Mouse (Mus musculus) cerebellum, adult 8-10 months (tissue): ENCODE results near the gene Npas1.

ENCODE experiments used
- DNase-seq: peaks from one replicate; pipeline ENCODE4 v3.0.0; 2022

Npas1 gene

DNA sequence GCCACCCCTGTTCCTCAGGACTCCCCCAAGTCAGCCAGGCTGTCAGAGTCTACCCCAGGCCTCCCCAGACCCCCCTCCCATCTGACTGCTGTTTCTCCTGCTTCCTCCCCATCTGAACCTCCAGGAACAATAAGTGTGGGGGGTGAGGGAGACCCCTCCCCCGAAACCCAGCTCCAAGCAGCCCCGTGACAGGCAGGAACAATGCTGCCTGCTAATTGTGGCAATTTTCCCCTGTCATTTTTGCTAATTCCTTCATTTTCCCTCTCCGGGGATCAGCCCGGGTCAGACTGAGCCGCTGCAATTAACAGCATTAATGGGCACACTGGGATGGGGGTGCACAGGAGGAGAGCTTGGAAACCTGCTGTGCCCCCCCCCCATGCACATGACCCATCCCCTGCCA lies 9.4 kb downstream of the Npas1 start:
- DNase-seq, result no peak

DNA sequence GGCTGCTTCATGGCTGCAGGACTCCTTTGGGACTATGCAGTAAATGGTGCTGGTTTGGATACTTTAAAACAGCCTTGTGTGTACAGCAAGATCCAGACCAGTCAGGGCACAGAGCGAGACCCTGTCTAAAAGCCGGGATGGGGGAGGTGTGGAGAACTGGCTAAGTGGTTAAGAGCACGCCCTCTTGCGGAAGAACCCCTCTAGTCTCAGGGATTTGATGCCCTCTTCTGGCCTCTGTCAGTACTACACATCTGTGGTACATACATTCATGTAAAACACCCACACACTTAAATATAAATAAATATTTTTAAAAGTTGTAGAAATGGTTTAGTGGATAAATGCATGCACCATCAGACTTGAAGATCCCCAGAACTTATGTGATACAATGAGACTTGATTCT lies 11.0 kb downstream of the Npas1 start:
- no peak for DNase-seq

DNA sequence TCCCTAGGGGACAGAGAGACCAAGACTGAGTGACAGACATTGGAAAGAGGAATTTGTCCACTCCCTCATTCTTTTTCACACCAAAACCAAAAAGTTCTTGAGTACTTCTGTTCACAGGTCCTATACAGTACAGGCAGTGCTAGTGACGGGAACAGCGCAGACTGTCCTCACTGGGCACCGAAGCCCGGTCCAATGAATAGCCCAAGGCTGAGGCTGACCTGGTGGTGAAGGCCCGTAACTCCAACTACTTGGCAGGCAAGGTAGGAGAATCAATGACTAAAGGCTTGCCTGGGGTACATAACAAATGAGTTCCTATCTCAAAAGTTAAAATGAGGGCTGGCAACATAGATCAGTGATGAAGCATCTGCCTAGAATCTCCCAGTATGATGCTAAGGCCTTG lies 12.0 kb downstream of the Npas1 start:
- DNase-seq, result no peak

GRCm38 (mm10) chr7:16465160-16465559 lies 12.4 kb downstream of the Npas1 start:
- peak; percentile 82 for DNase-seq

DNA sequence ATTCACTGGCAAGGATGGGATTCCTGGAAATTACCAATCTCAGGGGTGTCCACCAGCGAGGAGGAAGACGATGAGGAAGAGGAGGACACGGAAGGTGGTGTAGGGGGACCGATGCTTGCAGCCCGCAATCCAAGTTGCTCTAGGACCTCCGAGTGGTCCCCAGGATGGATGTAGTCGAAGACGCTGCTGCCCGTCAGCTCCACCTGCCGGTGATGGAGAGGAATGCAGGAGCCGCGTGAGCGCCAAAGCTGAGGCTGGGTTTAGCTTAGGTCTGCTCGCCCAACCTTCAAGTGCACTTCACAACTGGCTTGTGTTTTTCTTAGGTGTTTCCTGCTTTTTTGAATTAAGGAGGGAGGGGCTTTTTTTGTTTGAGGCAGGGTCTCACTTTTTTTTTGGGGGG lies 14.3 kb downstream of the Npas1 start:
- DNase-seq, result peak; percentile 80

GRCm38 (mm10) chr7:16461705-16462104 lies 15.8 kb downstream of the Npas1 start:
- no peak for DNase-seq

GRCm38 (mm10) chr7:16461151-16461550 lies 16.4 kb downstream of the Npas1 start:
- no peak for DNase-seq

DNA sequence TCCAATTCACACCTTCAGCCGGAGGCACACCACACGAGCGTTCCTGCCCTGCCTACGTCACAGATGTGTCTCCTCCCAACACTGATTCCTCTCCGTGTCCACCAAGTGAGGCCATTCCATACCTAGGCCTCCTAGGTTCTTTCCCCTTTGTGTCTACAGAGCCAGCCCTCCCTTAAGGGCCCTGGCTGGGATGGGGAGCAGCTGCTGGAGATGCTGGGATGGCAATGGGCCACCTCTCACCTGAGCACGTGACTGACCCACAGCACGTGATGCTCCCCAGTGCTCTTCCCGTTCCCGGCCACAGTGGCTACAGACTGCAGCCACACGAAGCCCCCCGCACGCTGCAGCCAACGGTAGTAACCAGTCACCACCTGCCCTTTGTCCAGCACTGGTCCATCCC lies 17.0 kb downstream of the Npas1 start:
- DNase-seq, result peak; percentile 53

GRCm38 (mm10) chr7:16456289-16456688 lies 21.2 kb downstream of the Npas1 start:
- no peak for DNase-seq

- no peak for DNase-seq
Observed at GRCm38 (mm10) chr7:16455016-16455415, 22.5 kb downstream of the Npas1 start.

DNA sequence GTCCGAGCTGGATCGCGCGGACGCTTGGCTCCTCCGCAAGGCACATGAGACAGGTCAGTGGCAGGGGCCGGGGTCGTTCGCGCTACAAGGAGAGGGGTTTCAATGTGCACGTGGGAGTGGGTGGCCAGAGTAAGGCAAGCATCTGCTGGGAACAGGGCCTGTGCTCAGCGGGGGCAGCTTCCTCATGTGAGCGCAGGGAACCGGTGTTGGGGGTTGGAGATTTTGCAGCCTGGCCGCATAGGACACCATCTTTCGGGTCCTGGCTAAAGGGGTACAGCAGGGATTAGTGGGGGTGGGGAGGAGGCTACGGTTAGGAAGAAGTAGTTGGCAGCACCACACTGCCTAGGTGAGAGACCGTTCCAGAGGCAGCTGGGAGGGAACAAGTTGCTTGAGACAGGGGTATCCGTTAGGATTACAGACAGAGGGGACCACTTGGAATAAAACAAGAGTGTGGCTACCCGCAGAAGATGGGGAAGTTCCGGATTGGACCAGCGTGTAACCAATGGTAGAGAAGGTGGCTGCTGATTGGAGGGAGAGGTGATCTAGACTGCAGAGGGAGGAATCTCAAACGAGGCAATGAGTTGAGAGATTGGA lies 24.3 kb downstream of the Npas1 start:
- DNase-seq, result peak; percentile 51

DNA sequence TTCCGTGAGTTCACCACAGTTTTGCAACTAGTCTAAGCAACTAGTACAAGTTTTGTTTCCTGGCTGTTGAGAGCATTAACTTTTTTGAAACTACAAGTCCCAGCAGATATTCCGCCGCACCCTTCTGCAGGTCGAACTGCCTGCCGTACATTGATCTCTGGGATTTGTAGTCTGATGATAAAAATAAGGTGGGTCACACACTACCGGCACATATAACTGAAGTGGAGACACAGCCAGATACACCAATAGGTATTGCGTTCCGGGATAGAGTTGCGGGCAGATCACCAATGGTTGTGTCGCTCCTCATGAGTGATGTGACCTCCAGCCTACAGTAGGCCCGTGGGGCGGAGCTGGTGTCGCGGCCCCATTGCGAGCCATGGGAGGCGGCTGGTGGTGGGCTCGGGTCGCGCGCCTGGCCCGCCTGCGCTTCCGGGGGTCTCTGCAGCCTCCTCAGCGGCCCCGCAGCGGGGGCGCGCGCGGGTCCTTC lies 24.9 kb downstream of the Npas1 start, which contains the start of gene Tmem160:
Gene Tmem160 (plus strand): TSS at position 193 of the 487 bp plus-strand sequence.
- peak; percentile 86 for DNase-seq

- no peak for DNase-seq
Observed at GRCm38 (mm10) chr7:16451656-16452055, 25.9 kb downstream of the Npas1 start.

- no peak for DNase-seq
Observed at GRCm38 (mm10) chr7:16441241-16441640, 36.3 kb downstream of the Npas1 start.

DNA sequence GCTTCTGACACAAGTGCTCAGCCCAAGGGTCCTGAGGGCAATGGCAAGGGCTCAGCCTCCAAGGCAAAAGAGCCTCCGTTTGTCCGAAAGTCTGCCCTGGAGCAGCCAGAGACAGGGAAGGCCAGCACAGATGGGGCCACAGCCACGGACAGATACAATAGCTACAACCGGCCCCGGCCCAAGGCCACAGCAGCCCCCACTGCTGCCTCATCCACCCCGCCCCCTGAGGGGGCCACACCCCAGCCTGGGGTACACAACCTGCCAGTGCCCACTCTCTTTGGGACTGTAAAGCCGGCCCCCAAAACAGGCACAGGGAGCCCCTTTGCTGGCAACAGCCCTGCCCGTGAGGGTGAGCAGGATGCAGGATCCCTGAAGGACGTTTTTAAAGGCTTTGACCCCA lies 42.4 kb downstream of the Npas1 start:
- no peak for DNase-seq

GRCm38 (mm10) chr7:16433352-16433971 lies 44.1 kb downstream of the Npas1 start:
- no peak for DNase-seq

DNA sequence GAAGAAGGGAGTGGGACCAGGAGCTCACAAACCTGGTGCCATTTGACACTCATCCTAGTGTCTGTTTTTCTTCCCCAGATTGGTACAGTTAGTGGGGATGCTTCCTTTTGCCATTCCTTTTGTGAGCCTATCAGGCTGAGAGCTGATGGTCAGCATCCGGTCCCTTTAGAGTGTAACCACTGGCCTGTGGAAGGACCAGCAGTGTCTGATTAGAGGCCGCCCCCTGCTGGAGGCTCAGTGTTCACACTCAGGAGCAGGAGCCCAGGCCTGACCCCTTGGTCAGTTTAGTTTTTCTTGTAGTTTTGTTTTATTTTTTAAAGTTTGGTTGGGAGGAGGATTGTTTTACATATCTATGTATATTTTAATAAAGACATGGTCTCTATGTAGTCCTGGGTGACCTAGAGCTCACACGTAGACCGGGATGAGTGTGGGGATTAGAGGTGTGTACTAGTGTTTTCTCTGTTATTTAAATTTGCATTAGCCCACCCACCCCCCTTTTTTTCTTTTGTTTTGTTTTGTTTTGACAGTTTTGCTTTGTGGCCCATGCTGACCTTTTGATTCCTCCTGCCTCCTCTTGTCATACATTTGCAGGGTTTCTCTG lies 51.3 kb downstream of the Npas1 start:
- DNase-seq, result peak; percentile 74

GRCm38 (mm10) chr7:16425721-16426120 lies 51.8 kb downstream of the Npas1 start:
- DNase-seq, result no peak

DNA sequence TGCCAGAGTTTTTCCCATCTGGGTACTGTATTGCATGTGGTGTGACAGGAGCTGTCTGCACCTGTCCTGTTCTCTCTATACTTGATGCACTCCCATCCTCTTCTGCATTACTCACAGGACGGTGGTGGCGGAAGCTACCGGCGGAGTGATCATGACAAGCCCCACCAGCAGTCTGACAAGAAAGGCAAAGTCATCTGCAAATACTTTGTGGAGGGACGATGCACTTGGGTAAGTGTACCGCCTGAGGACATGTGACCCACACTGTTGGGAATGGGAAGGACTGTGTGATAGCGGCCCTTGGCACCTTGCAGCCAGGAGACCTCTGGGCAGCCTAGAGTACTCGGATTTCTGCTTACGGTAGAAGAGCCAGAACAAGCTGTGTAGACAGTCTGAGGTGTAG lies 53.8 kb downstream of the Npas1 start:
- DNase-seq, result no peak

DNA sequence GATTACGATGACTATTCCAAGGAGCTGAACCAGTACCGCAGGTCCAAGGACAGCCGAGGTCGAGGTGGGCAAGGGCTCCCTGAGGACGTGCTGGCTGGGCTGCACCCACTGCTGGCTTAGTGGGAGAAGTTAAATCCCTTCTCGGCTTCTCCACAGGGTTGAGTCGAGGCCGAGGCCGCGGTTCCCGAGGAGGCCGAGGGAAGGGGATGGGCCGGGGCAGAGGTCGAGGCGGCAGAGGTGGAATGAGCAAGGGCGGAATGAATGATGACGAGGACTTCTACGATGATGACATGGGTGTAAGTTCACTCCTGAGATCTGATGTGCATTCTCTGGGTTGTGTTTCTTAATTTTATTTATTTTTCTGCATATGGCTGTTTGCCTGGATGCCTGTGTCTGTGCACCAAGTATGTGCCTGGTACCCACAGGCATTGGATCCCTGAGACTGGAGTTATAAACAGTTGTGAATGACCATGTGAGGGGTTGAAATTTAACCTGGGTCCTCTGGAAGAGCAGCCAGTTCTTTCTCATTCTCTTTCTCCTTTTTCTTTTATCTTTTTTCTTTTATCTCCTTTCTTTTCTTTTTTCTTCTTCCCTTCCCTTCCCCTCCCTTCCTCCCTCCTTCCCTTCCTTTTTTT lies 55.2 kb downstream of the Npas1 start:
- DNase-seq, result no peak

GRCm38 (mm10) chr7:16420493-16421118 lies 56.9 kb downstream of the Npas1 start:
- no peak for DNase-seq

DNA sequence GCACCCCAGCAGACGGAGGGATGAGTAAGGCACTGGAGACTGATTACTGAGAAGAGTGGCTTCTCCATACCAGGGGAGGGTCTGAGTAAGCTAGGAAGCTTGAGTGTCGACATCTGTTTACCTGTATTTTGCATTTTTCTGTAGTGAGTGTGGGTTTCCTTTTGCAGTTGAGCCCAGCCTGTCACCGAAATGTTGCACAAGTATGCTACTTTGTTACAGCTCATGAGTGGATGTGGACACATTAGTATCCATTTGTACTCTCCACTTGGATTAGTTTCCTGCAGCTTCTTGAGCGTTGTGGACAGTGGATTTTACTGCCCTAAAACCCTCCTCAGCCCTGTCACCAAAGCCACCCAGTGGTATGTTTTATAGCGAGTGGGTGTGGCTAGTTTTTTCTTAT lies 58.8 kb downstream of the Npas1 start:
- no peak for DNase-seq

DNA sequence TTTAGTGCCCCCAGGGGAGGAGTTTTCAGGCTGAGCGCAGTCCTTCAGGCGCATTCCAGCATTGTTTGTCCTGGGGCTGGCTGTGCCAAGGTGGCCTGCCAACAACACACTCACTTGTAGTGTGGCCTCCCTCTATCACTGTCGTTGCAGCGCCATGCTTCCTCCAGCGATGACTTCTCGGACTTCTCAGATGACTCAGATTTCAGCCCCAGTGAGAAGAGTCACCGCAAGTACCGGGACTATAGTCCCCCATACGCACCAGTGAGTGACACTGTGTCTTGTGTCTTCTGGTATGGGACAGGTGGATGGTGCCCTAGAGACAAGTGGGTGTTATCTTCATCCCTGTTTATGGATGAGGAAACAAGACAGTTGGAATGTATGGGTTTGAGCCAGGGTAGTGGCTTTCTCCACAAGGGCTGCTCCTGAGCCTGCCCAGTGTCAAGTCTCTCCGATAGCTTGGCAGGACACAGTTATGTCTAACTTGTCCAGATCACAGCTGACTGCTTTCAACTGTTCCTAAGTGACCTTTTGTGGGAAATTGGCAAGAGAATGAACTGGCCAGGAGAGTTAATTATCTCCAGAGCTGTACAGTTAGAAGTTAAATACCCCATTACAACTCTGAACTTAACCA lies 60.3 kb downstream of the Npas1 start:
- DNase-seq, result no peak
